Mouse (Mus musculus): ENCODE measurements around the gene Trappc10. TPM values are rescaled to one million over a fixed set of nuclear protein-coding genes. Genes with fewer than 3 reads are reported as not detected.
A peak's percentile ranks its signal among the peaks of the same experiment; 100 is the strongest.

The Trappc10 gene
- 13.3 and 14.3 TPM in 2 replicates for polyA plus RNA-seq (2014; fragmentation: Nextera tagmentation; extraction: Ambion mirVana)

DNA sequence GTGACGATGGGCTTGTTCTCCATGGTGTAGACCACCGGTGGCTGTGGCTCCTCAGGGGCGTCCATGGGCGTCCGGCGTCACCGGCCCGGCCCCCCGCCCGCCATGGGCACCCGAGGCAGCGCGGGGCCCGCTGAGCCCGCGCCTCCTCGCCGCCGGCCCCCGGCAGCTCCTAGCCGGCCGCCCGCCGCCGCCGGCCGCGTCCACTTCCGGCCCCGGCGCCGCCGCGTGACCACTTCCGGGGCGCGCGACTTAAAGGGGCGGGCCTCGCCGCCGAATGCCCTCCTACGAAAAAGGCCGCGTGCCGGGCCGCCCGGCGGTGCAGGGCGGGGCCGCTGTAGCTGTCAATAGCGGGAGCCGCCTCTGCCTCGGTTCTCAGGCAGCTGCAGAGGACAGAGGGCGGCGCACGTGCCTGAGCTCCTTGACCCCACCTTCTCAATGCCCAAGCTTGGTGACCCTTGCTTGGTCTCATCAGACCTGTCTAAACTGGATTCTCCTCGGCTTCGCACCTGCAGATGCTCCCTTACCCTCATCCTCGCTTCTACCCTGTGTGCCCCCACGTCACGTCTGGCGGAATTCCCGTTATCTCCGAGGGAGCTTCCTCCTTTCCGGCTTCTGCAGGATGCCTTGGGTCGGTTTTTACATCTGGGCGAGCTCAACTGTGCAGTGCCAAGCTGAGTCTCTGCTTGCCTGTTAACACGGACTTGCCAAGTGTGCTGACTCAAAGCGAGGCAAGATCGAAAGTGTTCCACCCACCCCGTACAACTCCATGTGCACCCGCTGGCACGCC is at the start of gene Trappc10:
Gene Trappc10 (minus strand): TSS at position 204 of the 787 bp plus-strand sequence.
- peaks cover 6% of the 10 kb centered on the region for H3K4me1 ChIP-seq (replicated peaks; ENCODE audit: control insufficient read depth, insufficient read depth, low read length)
- peak; percentile 95 for ATAC-seq (replicated peaks; ENCODE audit: low FRiP score)
- H3K36me3 ChIP-seq (ENCODE audit: control insufficient read depth, insufficient read depth, low read length): no peaks in the 10 kb centered on the region
- H3K27ac ChIP-seq (ENCODE audit: low read depth, low read length): peak within 1 kb of the TSS; percentile 74
- no peaks in the 10 kb centered on the region for H3K27me3 ChIP-seq (replicated peaks; ENCODE audit: control insufficient read depth, insufficient read depth, low read length)
- no peaks in the 10 kb centered on the region for H3K9me3 ChIP-seq (ENCODE audit: control insufficient read depth, low read length)
- peak within 1 kb of the TSS; percentile 88 for H3K4me3 ChIP-seq (ENCODE audit: low read depth, low read length)
- H3K4me2 ChIP-seq: peak within 1 kb of the TSS; percentile 90
- WGBS: 1% methylated on average over 73 of the region's 74 CpGs
- H3K9ac ChIP-seq (ENCODE audit: low read depth, low read length): peak within 1 kb of the TSS; percentile 78
- DNase-seq (ENCODE audit: low spot score): peak; percentile 88

DNA sequence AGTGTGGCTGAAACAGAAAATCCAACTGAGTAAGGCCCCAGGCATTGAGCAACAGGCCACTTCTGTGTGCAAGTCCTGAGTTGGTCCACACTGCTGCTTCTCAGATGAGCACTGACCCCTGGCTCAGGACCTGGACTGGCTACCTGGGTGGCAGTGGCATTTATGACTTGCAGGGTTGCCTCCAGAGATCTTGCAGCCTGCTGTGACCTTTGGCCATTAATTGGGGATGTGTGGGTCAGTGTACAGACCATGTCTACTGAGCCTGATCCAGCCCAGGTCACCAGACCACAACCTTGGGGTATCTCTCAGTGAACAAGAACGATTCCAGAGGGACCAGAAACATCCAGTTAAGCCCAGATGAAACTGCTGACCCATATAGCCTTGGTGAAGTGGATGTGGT is 49.1 kb upstream of the Trappc10 start:
- Histone ChIP-seq H3K4me1 (replicated peaks; ENCODE audit: control insufficient read depth, insufficient read depth, low read length) (no peaks in the 10 kb centered on the region), H3K27me3 (replicated peaks; ENCODE audit: control insufficient read depth, insufficient read depth, low read length) (no peaks in the 10 kb centered on the region), H3K4me3 (ENCODE audit: low read depth, low read length) (no peak overlapping the region), H3K9ac (ENCODE audit: low read depth, low read length) (no peak overlapping the region), H3K36me3 (ENCODE audit: control insufficient read depth, insufficient read depth, low read length) (no peaks in the 10 kb centered on the region), H3K9me3 (ENCODE audit: control insufficient read depth, low read length) (no peaks in the 10 kb centered on the region), H3K27ac (ENCODE audit: low read depth, low read length) (no peak overlapping the region), H3K4me2 (no peak overlapping the region)
- 74% methylated on average over 1 of the region's 1 CpGs for WGBS
- no peak for DNase-seq (ENCODE audit: low spot score)
- no peak for ATAC-seq (replicated peaks; ENCODE audit: low FRiP score)

DNA sequence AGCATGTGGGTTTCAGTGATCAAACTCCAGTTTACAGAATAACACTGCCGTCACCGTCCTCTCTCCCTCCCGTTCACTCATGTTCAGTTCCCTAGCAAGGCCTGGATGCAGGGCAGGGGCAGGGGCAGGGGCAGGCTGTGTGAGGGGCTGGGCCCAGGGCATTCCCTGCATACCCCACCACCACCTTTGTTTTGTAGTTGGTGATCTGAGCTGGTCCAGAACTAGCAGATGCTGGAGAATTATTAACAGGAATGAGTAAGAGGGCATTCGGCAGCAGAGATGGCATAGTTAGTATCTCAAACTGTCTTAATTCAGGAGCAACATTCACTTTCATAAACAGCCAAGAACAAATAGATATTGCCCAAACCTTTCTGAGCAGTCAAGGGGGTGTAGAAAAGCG is 47.9 kb upstream of the Trappc10 start:
- WGBS: 87% methylated on average over 5 of the region's 5 CpGs
- Histone ChIP-seq H3K9ac (ENCODE audit: low read depth, low read length) (no peak overlapping the region), H3K9me3 (ENCODE audit: control insufficient read depth, low read length) (no peaks in the 10 kb centered on the region), H3K36me3 (ENCODE audit: control insufficient read depth, insufficient read depth, low read length) (peaks cover 2% of the 10 kb centered on the region; the same call in 1 of the 2 replicates), H3K4me3 (ENCODE audit: low read depth, low read length) (no peak overlapping the region), H3K4me1 (replicated peaks; ENCODE audit: control insufficient read depth, insufficient read depth, low read length) (no peaks in the 10 kb centered on the region), H3K27me3 (replicated peaks; ENCODE audit: control insufficient read depth, insufficient read depth, low read length) (no peaks in the 10 kb centered on the region), H3K4me2 (no peak overlapping the region), H3K27ac (ENCODE audit: low read depth, low read length) (no peak overlapping the region)
- DNase-seq (ENCODE audit: low spot score): no peak
- ATAC-seq (replicated peaks; ENCODE audit: low FRiP score): no peak

DNA sequence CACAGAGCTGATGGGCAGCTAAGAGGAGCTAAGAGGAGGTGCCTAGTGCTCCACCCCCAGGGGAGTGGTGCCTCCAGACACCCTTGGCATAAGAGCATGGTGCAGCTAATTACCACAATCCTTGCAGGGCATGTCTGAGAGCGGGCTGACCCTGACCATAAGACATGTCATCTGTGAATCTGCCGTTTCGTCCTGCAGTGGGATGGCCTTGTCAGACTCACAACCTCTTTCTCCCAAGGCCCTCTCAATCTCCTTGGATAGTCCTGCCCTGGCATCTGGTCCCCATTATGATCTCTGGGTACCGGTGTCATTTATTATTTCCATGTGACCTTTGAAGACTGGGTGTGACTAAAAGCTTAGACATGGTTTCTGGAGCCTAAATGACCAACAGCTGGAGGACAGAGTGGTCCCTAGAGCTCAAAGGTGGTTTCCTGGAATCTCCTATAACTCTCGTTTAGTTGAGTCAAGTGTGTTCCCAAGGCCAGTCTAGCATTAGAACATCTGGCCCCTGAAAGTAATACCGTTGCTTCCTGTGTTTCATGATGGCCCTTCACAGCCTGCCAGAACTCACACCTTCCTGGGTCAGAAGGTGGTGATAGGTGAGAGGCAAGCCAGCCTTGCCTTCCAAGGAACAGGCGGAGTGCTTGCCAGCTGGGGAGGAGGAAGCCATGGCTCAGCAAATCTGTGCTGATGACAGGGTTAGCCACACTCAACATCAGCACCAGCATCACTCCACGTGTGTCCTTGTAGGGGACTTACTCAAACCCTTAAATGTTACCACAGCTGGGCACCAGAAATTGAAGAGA is 46.5 kb upstream of the Trappc10 start:
- no peak overlapping the region for H3K9ac ChIP-seq (ENCODE audit: low read depth, low read length)
- no peak overlapping the region for H3K27ac ChIP-seq (ENCODE audit: low read depth, low read length)
- no peaks in the 10 kb centered on the region for H3K9me3 ChIP-seq (ENCODE audit: control insufficient read depth, low read length)
- DNase-seq (ENCODE audit: low spot score) (no peak), ATAC-seq (replicated peaks; ENCODE audit: low FRiP score) (no peak)
- H3K4me3 ChIP-seq (ENCODE audit: low read depth, low read length): no peak overlapping the region
- H3K4me2 ChIP-seq: no peak overlapping the region
- no peaks in the 10 kb centered on the region for H3K27me3 ChIP-seq (replicated peaks; ENCODE audit: control insufficient read depth, insufficient read depth, low read length)
- no peaks in the 10 kb centered on the region for H3K4me1 ChIP-seq (replicated peaks; ENCODE audit: control insufficient read depth, insufficient read depth, low read length)
- WGBS: 77% methylated on average over 8 of the region's 8 CpGs
- peaks cover 2% of the 10 kb centered on the region; the same call in 1 of the 2 replicates for H3K36me3 ChIP-seq (ENCODE audit: control insufficient read depth, insufficient read depth, low read length)

DNA sequence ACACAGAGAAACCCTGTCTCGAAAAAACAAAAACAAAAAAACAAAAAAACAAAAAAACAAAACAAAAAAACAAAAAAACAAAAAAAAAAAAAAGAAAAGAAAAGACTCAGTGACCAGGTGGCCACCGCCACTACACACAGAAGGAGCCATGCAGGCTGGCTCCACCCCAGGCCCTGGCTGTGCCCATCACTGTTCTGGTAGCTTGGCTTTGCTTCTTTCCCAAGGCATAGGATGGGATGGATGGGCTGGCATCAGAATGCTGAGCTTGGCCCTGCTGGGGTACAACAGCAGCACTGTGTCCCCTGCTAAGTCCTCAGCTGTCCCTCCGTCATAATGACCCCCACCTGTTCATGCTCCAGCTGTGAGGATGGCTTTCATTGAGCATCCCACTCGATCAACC is 44.5 kb upstream of the Trappc10 start:
- Histone ChIP-seq H3K4me1 (replicated peaks; ENCODE audit: control insufficient read depth, insufficient read depth, low read length) (no peaks in the 10 kb centered on the region), H3K9me3 (ENCODE audit: control insufficient read depth, low read length) (no peaks in the 10 kb centered on the region), H3K9ac (ENCODE audit: low read depth, low read length) (no peak overlapping the region), H3K4me2 (no peak overlapping the region), H3K36me3 (ENCODE audit: control insufficient read depth, insufficient read depth, low read length) (peaks cover 4% of the 10 kb centered on the region; the same call in 1 of the 2 replicates), H3K27ac (ENCODE audit: low read depth, low read length) (no peak overlapping the region), H3K4me3 (ENCODE audit: low read depth, low read length) (no peak overlapping the region), H3K27me3 (replicated peaks; ENCODE audit: control insufficient read depth, insufficient read depth, low read length) (no peaks in the 10 kb centered on the region)
- DNase-seq (ENCODE audit: low spot score): no peak
- ATAC-seq (replicated peaks; ENCODE audit: low FRiP score): no peak
- WGBS: 83% methylated on average over 4 of the region's 4 CpGs

DNA sequence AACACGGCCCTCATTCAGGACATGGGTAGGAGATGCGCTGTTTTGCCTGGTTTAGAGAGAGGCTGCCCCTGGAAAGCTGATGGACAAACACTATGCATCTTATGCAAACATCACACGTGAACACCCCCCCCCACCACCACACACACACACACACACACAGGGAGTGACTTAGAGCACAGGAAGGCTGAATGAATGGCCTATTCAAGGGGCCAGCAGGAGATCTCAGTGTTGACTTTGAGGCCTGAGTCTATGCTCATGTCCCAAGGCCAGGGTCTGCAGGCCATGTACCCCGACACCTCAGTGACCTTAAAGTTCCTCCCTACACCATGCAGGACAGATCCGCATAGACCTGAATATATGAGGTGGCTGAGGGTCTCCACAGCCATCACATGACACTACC is 43.7 kb upstream of the Trappc10 start:
- DNase-seq (ENCODE audit: low spot score): no peak
- no peak for ATAC-seq (replicated peaks; ENCODE audit: low FRiP score)
- Histone ChIP-seq H3K4me3 (ENCODE audit: low read depth, low read length) (no peak overlapping the region), H3K9ac (ENCODE audit: low read depth, low read length) (no peak overlapping the region), H3K9me3 (ENCODE audit: control insufficient read depth, low read length) (no peaks in the 10 kb centered on the region), H3K27me3 (replicated peaks; ENCODE audit: control insufficient read depth, insufficient read depth, low read length) (no peaks in the 10 kb centered on the region), H3K36me3 (ENCODE audit: control insufficient read depth, insufficient read depth, low read length) (peaks cover 4% of the 10 kb centered on the region; the same call in 1 of the 2 replicates), H3K4me1 (replicated peaks; ENCODE audit: control insufficient read depth, insufficient read depth, low read length) (no peaks in the 10 kb centered on the region), H3K4me2 (no peak overlapping the region), H3K27ac (ENCODE audit: low read depth, low read length) (no peak overlapping the region)
- 79% methylated on average over 5 of the region's 5 CpGs for WGBS

DNA sequence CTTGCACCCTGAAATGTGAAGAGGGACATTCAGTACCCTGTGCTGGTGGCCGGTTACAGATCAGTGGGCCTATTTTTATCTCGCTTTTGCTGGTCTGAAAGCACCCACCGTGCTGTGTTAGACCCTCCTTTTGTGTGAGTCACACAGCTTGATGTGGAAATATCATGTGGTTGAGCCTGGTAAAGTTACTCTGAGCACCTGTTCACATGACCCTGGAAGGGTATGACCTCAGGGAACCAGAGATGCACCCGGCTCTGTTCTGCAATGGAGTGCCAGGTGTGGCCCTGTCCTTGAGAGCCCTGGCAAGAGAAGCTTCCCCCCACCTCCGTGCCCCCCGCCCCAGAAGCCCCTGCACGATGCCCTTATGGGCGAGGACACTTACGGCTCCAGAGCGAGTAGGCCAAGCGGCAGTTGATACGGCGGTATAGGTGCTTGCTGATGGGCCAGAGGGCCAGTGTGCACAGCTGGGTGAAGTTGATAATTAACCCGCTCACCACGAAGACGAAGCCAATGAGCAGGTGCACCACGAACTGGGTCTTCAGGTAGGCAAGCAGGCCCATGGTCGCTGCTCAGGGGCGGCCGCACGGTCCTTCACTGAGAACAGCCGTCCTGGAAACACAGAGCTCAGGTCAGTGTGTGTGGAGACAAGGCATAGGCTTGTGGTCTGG is 43.2 kb upstream of the Trappc10 start:
- H3K4me3 ChIP-seq (ENCODE audit: low read depth, low read length): no peak overlapping the region
- no peak overlapping the region for H3K9ac ChIP-seq (ENCODE audit: low read depth, low read length)
- H3K36me3 ChIP-seq (ENCODE audit: control insufficient read depth, insufficient read depth, low read length): peaks cover 4% of the 10 kb centered on the region; the same call in 1 of the 2 replicates
- no peak overlapping the region for H3K4me2 ChIP-seq
- no peak; the same call in 1 of the 2 replicates for ATAC-seq (replicated peaks; ENCODE audit: low FRiP score)
- no peaks in the 10 kb centered on the region for H3K27me3 ChIP-seq (replicated peaks; ENCODE audit: control insufficient read depth, insufficient read depth, low read length)
- no peaks in the 10 kb centered on the region for H3K9me3 ChIP-seq (ENCODE audit: control insufficient read depth, low read length)
- no peaks in the 10 kb centered on the region for H3K4me1 ChIP-seq (replicated peaks; ENCODE audit: control insufficient read depth, insufficient read depth, low read length)
- no peak overlapping the region for H3K27ac ChIP-seq (ENCODE audit: low read depth, low read length)
- DNase-seq (ENCODE audit: low spot score): no peak
- 75% methylated on average over 22 of the region's 22 CpGs for WGBS

DNA sequence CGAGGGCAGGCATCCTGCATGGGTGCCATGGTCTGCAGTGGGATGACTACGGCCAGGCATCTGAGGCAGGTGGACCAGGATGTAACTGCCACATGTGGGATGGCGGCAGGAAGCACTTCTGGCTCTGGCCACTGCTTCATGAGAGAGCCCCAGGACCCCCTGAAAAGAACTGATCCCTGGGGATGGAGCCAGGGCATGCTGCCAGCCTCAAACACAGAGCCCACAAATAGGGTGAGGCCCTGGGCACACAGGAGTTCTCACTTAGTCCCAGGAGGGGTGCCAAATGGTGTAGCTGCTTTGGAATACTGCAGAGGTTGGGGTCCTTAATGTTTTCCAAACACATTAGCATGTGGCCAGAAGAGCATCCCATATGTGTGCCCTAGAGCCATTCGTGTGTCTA is 41.5 kb upstream of the Trappc10 start:
- H3K27ac ChIP-seq (ENCODE audit: low read depth, low read length): no peak overlapping the region
- WGBS: 85% methylated on average over 4 of the region's 4 CpGs
- H3K9me3 ChIP-seq (ENCODE audit: control insufficient read depth, low read length): no peaks in the 10 kb centered on the region
- H3K4me3 ChIP-seq (ENCODE audit: low read depth, low read length): no peak overlapping the region
- DNase-seq (ENCODE audit: low spot score) (no peak), ATAC-seq (replicated peaks; ENCODE audit: low FRiP score) (no peak)
- H3K36me3 ChIP-seq (ENCODE audit: control insufficient read depth, insufficient read depth, low read length): peaks cover 4% of the 10 kb centered on the region; the same call in 1 of the 2 replicates
- H3K9ac ChIP-seq (ENCODE audit: low read depth, low read length): no peak overlapping the region
- H3K4me2 ChIP-seq: no peak overlapping the region
- H3K4me1 ChIP-seq (replicated peaks; ENCODE audit: control insufficient read depth, insufficient read depth, low read length): no peaks in the 10 kb centered on the region
- H3K27me3 ChIP-seq (replicated peaks; ENCODE audit: control insufficient read depth, insufficient read depth, low read length): no peaks in the 10 kb centered on the region

Data from liver, embryonic 11.5 days (tissue).